Mouse (Mus musculus): ENCODE measurements at regions not wholly inside any gene's neighbourhood (a gene's known extent, or its start where the extent isn't known, plus 50 kb on each side); places are given as distances from the start of the nearest gene placed in this dataset. TPM values are rescaled to one million over a fixed set of nuclear protein-coding genes. Genes with fewer than 3 reads are reported as not detected.

- 37% methylated on average over 2 of the region's 2 CpGs for WGBS
- no peaks in the 10 kb centered on the region for H3K36me3 ChIP-seq (ENCODE audit: control insufficient read depth, insufficient read depth, low read length)
- no peak for DNase-seq (ENCODE audit: low spot score)
- no peak overlapping the region for H3K4me2 ChIP-seq (replicated peaks; ENCODE audit: low read depth)
- H3K27ac ChIP-seq (replicated peaks) = no peak overlapping the region
- no peak for TF ChIP-seq EP300 (optimal IDR thresholded peaks at IDR 0.05)
- TF ChIP-seq CTCF (IDR thresholded peaks at IDR 0.05; ENCODE audit: low read depth) = no peak
- no peaks in the 10 kb centered on the region for H3K4me1 ChIP-seq (replicated peaks; ENCODE audit: control insufficient read depth, insufficient read depth)
- no peaks in the 10 kb centered on the region for H3K27me3 ChIP-seq (ENCODE audit: control insufficient read depth, insufficient read depth, low read length)
- no peak overlapping the region for H3K9ac ChIP-seq (ENCODE audit: low read length)
- no peak overlapping the region for H3K4me3 ChIP-seq (ENCODE audit: low read depth, low read length)
- ATAC-seq (ENCODE audit: low FRiP score, low TSS enrichment) = no peak
- H3K9me3 ChIP-seq (ENCODE audit: control insufficient read depth, low read length) = no peaks in the 10 kb centered on the region
Observed at GRCm38 (mm10) chr19:49675931-49676330, 1002.5 kb downstream of the Sorcs1 start.

DNA sequence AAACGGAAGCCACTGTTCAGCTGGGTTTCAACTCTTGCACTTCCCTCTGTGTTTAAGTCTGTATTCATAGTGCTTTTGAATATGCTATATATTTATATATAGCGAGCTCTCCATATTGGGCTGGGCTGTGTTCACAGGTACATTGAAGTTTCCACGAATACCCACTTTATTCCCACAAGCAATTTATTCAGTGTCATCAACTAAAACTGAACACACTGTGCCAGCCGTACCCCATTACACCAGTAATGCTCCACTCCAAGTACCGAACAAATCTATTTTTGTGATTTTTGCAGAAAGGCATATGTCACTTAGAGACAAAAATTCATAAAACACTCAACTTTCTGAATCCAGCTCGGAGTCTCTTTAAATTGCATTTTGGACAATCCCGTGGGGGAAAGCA, 1048.5 kb downstream of the Sorcs1 start:
- H3K9ac ChIP-seq (ENCODE audit: low read length) = no peak overlapping the region
- no peaks in the 10 kb centered on the region for H3K36me3 ChIP-seq (ENCODE audit: control insufficient read depth, insufficient read depth, low read length)
- no peak for TF ChIP-seq EP300 (optimal IDR thresholded peaks at IDR 0.05)
- TF ChIP-seq CTCF (IDR thresholded peaks at IDR 0.05; ENCODE audit: low read depth) = no peak
- DNase-seq (ENCODE audit: low spot score) = no peak
- no peak overlapping the region for H3K27ac ChIP-seq (replicated peaks)
- no peaks in the 10 kb centered on the region for H3K27me3 ChIP-seq (ENCODE audit: control insufficient read depth, insufficient read depth, low read length)
- no peak for ATAC-seq (ENCODE audit: low FRiP score, low TSS enrichment)
- no peak overlapping the region for H3K4me2 ChIP-seq (replicated peaks; ENCODE audit: low read depth)
- no peak overlapping the region for H3K4me3 ChIP-seq (ENCODE audit: low read depth, low read length)
- no peaks in the 10 kb centered on the region for H3K4me1 ChIP-seq (replicated peaks; ENCODE audit: control insufficient read depth, insufficient read depth)
- WGBS = 86% methylated on average over 7 of the region's 7 CpGs
- H3K9me3 ChIP-seq (ENCODE audit: control insufficient read depth, low read length) = no peaks in the 10 kb centered on the region

DNA sequence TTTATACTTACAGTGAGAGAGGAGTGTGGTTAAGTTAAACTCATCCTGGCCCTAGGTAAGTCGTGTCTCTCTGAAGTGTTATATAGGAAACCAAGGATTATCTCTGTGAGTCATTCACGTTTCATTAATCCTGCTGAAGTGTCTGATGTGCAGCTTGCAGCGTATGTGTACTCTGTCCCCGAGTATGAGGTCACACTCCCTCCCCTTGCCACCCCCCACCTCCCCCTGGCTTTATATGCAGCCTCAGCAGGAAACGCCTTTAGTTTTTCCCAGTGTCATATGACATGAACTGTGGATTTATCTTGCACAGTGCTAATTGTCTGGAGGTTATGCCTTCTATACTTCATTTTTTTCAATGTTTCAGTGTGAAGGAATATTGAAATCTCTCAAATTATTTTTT, 1058.5 kb downstream of the Sorcs1 start:
- H3K9ac ChIP-seq (ENCODE audit: low read length) = no peak overlapping the region
- no peak overlapping the region for H3K4me2 ChIP-seq (replicated peaks; ENCODE audit: low read depth)
- H3K27me3 ChIP-seq (ENCODE audit: control insufficient read depth, insufficient read depth, low read length) = no peaks in the 10 kb centered on the region
- no peak overlapping the region for H3K27ac ChIP-seq (replicated peaks)
- no peak for TF ChIP-seq EP300 (optimal IDR thresholded peaks at IDR 0.05)
- no peak for TF ChIP-seq CTCF (IDR thresholded peaks at IDR 0.05; ENCODE audit: low read depth)
- no peak overlapping the region for H3K4me3 ChIP-seq (ENCODE audit: low read depth, low read length)
- H3K36me3 ChIP-seq (ENCODE audit: control insufficient read depth, insufficient read depth, low read length) = no peaks in the 10 kb centered on the region
- ATAC-seq (ENCODE audit: low FRiP score, low TSS enrichment) (no peak), DNase-seq (ENCODE audit: low spot score) (no peak)
- no peaks in the 10 kb centered on the region for H3K9me3 ChIP-seq (ENCODE audit: control insufficient read depth, low read length)
- WGBS = 24% methylated on average over 5 of the region's 5 CpGs
- no peaks in the 10 kb centered on the region for H3K4me1 ChIP-seq (replicated peaks; ENCODE audit: control insufficient read depth, insufficient read depth)

DNA sequence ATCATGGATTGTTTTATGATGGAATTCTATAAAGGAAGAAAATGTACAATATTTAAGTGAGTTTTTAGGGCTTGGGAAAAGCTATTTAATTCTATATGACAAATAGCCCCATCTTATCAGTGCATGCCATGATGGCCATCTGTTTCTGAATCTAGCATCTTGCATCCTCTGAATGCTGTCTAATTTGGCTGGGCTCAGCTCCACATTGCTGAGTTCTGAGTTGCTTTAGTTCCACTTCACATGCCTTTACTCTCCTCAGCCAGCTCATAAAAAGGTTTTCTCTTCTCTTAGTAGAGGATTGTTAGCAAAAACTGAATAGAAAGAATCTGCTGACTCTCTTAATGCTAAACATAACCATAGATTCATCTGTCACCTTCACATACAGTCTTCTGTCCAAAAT, 1063.4 kb downstream of the Sorcs1 start:
- ATAC-seq (ENCODE audit: low FRiP score, low TSS enrichment) (no peak), DNase-seq (ENCODE audit: low spot score) (no peak)
- Histone ChIP-seq H3K27me3 (ENCODE audit: control insufficient read depth, insufficient read depth, low read length) (no peaks in the 10 kb centered on the region), H3K27ac (replicated peaks) (no peak overlapping the region), H3K4me2 (replicated peaks; ENCODE audit: low read depth) (no peak overlapping the region), H3K9ac (ENCODE audit: low read length) (no peak overlapping the region), H3K4me1 (replicated peaks; ENCODE audit: control insufficient read depth, insufficient read depth) (no peaks in the 10 kb centered on the region), H3K4me3 (ENCODE audit: low read depth, low read length) (no peak overlapping the region), H3K9me3 (ENCODE audit: control insufficient read depth, low read length) (no peaks in the 10 kb centered on the region), H3K36me3 (ENCODE audit: control insufficient read depth, insufficient read depth, low read length) (no peaks in the 10 kb centered on the region)
- TF ChIP-seq EP300 (optimal IDR thresholded peaks at IDR 0.05) = no peak

Small RNA genes lying in the stretch of these regions (microRNA-seq; reads per million reads assigned to microRNA genes)
- not detected for gene Gm27935

Data from stomach, postnatal 0 days (tissue).